Mouse (Mus musculus): ENCODE measurements at regions not wholly inside any gene's neighbourhood (a gene's known extent, or its start where the extent isn't known, plus 50 kb on each side); places are given as distances from the start of the nearest gene placed in this dataset.
A peak's percentile ranks its signal among the peaks of the same experiment; 100 is the strongest.

DNA sequence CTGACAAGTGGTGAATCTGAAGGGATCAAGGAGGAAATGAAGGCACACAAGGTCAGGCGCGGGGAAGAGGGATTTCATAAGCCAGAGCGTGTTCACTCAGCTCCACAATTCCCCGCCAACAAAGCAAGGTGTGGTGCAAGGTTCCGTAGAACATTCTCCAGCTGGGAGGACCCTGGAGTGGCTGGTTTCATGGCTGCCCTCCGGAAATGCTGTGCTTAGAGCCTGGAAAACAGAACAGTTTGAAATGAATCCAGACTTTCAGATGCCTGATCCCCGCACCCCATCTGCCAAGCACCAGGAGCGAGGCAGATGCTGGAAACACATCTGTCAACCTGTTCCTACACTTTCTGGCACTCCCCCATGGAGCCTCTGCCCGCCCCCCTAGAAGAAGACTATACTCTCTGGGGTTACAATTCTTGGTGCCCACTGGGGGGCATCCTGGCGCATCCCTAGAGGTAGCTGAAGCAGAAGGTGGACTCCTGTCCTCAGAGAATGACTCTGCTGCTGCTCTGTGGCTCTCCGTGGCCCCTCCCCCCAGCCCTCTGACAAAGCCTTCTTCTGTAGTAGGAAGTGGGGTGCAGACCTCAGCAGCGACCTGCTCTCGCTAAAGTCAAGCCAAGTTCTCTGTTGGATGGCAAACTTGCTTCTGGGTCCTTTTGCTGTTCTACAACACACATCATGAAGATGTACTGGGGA is 54.5 kb upstream of the Mafb start:
- peak; percentile 19 for DNase-seq

DNA sequence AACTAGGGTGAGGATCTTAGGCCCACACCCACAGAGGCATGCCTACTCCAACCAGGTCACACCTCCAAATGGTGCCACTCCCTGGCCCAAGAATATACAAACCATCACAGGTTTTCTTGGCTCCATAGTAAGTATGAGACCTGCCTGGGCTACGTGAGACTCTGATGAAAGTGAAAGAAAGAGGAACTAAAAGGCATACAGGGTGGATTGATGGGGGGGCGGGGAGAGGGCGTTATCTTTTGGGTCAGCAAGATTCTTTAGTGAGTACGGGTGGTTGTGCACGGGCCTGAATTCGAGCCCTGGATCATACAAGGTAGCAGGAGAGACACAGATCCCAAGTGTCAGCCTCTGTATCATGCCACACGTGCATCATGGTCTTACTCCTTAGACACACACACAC is 57.6 kb upstream of the Mafb start:
- DNase-seq = no peak

DNA sequence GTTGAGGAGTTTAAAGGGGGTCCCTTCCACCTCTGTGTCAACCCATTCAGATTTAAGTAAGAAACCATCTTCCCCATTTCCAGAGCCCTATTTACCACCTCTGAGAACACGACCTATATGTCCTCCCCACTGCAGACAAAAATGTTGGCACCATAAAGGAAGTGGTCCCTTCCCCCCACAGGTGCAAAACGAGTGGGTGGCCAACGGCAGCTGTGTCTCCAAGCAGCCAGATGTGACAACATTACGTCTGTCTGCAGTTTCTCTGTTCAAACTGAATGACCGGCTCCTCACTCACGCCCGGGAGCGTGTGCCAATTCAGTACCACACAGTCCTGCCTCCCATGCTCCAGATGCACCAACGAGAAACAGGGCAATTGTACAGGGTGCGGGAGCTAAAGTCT is 60.6 kb upstream of the Mafb start:
- DNase-seq = no peak

DNA sequence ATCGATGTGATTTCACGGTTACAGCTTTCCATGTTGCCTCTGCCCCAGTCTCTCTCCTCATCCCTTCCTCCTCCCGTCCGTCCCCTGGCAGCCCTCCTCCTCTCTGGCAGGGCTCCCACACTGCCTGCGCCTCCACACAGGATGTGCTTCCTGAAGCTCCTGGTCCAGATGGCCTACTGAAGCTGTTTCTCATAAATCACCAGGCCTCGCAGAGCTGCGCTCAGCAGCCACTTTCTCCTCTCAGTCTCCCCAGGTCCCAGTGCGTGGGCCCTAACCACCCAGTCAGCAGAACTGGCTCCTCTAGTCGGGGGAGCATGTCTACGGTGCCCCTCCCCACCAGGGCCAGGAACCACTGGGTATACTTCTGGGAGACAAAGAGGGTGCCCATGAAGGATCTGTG is 66.4 kb upstream of the Mafb start:
- DNase-seq = no peak

DNA sequence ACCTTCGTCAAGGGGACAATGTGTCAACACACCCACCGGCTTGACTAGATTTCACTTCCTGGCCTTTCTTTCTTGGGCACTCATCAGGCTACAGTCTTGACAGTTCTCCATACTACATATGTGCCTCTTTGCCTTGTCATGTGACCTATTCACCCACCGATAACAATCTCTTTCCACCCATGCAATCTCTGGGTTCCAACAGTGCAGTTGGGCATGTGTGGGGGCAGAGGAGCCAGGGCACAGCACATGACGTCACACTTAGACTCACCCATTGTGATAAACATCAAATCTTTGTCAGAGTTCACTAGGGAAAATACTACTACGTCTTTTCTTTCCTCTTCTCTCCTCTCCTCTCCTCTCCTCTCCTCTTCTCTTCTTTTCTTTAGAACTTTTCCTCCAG is 67.8 kb upstream of the Mafb start:
- no peak for DNase-seq

DNA sequence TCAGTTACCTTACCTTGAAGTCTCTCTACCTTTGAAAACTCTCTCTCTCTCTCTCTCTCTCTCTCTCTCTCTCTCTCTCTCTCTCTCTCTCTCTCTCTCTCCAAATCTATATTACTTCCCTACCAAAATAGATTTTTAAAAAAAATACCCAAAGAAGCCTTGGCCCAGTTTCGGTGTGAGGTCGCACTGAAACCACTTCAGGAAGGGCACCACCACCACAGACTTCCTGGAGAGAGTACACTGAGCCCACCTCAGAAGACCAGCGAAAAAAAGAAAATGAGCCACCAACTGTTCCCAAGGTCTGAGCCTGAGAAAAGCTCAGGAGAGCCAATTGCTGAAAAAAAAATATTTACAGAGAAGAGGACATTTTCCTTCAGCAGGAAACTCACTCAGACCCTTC is 68.8 kb upstream of the Mafb start:
- no peak for DNase-seq

DNA sequence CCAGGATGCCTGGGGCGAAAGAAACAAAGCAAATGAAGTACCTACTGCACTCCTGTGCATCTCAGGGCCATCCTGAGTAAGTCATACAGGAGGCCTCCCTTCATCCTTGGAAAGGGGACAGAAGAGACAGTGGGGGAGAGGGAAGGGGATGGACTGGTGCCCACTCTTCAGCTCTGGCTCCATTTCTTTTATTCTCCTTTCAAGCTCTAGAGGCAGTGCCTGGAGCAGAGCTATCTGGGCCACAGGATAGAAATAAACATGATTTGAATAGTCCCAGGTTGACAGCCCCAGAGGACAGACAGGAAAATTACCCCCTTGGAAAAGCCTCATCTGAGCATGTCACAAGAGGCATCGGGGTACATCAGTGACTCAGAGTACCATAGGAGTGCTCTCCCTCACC is 72.2 kb upstream of the Mafb start:
- DNase-seq = no peak

DNA sequence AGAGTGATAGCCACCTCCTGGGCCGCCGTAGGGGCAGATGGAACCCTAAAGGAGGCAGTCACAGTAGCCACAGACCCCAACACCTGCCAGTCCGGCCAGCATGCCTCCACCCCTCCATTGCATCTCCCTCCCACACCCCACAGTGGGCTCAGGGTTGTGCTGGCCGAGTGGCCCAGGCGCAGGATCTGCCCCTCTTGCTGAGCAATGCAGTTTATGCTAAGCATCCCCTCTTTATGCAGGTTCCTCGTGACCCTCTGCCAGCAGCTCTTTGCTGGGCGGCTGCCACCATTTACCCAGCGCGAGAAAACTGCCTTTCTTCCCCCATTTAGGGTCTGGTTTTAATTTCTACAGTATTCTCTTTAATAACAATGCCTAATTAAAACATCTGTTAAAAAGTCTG is 73.4 kb upstream of the Mafb start:
- no peak for DNase-seq

DNA sequence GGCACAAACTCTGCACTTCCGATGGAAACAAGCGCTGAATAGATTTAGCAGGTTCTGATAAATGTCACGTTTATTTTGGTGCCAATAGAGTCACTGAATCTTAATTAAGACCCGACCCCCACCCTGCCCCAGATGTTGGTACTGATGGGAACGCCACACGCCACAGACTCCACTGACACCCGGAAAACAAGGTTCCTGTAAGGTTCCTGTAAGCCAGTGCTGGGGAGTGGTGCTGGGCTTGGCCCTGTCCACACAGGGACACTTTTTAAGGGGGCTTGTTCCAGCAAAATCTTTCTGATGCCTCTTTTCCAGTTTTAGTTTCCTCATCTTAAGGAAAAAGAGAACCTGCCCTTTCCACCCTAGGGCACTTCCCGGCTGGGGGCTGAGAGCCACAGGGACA is 84.2 kb upstream of the Mafb start:
- DNase-seq = no peak

DNA sequence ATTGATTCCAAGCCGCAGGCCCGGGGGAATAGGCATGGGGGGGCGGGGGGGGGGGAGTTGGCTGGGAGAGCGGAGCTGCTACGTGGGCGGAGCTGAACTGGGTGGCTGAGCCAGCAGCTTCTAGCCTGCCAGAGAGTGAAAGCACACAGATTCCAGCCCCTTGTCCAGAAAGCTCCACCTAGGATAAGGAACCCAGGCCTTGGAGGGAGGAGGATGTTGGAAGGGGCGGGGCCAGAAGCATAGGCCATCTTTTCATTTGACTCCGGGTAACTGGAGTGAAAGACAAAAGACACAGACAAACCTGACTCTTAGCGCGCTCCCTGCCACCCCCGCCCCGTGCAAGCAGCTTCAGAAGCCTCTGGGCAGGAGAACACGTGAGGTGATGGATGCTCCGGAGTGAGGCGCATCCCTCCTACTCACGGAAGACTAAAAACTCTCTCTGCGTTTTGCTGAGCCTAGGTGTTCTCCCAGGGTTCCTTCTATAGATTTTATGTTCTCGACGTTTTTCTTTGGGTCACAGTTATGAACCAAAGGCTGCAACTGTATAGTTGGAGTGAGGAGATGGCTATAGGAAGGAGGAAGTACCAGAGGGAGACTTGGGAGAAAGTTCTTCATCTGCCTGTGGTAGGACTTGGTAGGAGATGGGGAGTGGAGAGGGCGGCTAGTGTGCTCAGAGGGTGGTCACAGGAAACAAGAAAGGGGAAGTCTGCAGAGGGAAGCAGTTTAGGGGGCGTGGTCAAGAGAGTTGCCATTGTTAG is 84.8 kb upstream of the Mafb start:
- DNase-seq = peak; percentile 80

DNA sequence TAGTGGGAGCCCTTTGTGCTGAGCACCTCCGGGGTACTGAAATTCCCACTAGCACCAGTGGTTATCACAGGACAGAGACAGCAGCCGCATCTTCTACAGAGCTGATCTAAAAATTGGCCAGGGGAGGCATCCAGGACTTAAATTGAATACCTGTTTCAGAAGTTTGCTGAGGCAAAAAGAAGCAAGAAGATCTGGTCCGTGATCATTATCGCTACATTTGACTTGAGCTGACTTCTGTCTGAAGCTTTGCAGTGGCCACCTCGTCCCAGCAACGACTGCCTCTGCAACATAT is 85.3 kb upstream of the Mafb start:
- no peak for DNase-seq

DNA sequence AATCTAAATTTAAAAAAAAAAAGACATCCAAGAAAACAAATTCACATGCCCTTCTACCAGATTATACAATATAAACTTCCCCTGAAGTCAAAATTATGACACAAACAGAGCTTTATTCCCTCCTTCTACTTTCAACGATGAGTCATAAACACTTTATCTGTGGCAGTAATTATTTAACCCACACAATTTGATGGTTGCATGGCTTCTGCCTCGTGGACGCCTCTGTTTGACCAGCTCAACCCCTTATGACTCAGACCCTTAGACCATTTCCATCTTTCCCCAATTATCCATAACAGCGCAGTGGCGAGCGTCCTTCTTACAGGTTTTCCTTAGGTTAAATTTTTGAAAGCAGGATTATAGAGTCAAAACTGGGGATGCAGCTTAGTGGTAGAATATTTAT is 85.9 kb upstream of the Mafb start:
- no peak for DNase-seq

DNA sequence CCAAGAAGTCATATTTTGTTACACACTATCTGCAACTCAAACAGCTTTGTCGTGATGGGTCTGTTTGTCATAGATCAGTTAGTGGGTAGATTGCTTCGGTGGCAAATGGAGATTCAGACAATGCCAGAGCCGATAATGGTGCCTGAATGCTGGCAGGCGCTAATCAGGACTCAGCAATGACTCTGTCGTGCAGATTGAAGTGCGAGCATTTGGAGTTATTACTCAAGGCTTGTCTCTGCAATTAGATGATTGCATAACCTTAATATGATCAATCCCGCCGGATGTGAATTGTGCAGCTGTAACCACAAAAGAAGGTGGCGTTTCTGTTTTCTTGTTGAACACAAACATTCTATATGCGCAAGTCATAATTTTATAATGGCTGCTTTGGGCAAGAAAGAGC is 88.8 kb upstream of the Mafb start:
- no peak for DNase-seq

DNA sequence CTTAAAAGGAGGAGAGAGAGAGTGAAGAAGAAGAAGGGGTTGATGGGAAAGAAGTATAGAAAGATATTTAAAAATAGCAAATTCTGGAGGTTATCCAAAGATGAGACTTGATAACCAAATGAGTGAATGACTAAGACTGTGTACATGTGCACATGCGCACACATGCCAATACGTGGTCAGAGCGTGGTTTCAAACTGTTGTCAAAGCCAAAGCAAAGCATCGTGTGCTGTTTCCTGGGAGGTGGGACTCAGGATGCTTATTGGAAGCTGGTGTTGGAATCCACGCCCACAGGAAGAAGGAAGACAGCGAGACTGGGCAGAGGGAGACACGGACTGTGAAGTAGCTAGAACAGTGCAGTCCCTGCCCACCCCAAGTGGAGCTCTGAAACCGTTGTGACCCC is 89.8 kb upstream of the Mafb start:
- DNase-seq = no peak

DNA sequence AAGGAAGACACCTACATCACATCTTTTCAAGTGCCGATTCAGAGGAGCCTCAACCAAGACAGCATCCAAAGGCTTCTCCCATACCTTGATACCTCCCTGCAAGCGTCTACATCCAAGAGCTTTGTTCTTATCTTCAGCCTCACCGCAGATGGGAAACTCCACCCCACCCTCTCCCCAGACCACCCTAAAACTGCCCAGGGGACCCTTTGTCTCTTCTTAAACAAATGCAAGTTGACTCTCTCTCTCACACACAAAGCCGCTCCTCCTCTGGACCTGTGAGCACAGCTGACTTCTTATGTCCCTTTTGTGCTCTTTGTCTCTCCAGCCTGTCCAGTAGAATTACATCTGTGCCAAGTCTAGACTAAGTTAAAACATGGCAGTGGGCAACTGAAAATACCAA is 104.7 kb upstream of the Mafb start:
- DNase-seq = no peak

DNA sequence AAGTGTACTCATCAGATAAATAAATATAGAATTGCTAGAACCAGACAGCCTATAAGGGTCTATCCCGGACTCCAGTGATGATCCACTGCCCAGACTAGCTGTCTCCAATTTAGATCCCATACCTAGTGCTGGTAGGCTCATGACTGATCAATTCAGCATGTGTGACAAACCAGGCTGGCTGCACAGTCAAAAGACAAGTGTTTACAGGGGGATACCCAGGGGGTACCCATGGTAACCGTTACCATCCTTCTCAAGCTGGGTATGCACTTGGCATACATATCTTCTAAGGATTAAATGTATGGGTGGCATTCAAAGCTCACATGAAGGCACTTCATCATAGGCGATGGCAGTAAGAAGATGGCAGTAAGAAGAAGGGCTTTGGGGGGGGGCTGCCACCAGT is 109.3 kb upstream of the Mafb start:
- DNase-seq = no peak

DNA sequence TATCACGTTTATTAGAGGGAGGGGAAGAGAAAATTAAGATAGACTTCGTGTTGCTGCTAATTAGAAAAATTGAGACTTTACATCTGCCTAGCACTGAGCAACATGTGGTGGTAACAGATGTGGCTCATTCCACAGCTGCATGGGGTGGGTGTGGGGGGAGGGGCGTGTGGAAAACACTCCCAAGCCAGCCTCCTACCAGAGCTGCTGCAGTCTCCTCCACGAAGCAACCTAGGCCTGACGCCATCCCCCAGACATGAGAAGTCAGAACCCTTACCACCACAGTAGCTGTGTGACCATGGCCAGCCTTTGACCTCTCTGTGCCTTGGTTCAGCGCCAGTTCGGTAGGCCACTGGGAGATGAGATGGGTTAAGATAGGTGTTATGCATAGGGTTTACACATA is 112.4 kb upstream of the Mafb start:
- no peak for DNase-seq

DNA sequence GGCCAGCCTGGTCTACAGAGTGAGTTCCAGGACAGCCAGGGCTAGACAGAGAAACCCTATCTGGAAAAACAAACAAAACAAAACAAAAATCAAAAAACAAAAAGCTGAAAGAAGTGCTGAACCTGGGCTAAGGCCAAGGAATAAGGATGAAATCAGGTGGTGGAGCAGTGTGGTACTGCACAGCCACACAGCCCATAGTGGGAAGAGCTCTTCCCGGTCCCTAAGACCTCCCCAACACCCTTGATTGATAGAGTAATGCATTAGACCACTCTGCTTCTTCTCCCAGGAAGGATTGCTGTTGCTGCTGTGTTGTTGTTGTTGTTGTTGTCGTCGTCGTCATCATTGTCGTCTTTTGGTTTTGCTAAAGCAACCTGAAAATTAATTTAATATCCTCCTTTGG is 118.2 kb upstream of the Mafb start:
- no peak for DNase-seq

DNA sequence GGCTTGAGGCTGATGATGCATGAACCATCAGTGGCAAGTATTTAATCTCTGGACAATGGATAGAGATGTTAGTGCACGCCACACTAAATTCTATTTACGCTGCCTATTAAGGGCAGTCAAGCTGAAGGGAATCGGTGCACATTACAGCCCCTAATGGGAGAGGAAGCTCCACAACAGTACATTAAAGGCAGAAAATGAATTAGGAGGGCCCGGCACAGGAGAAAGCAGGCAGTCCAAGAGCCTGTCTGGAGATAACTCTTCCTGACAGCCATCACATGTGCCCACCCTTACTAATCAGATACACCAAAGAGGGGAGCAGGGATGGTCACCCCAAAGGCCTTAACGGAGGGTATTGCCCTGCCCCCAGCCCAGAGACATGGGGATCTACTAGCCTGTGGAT is 118.7 kb upstream of the Mafb start:
- peak; percentile 92 for DNase-seq

DNA sequence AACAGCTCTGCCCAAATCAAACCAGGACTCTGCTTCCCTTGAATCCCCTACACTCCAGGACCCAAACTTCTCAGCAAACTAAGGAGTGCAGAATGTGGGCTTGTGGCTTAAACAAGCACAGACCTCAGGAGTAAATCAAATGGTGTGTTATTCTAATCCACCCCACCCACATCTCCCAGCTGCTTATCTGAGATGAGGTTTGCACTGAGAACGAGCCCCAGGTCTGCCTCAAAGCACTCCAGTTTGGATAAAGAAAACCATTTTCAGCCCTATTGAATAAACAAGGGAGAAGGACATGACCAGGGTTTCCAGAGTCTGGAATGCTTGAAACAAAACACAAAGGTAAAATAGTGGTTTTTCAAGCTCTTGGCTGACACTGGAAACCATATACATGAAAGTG is 132.9 kb upstream of the Mafb start:
- no peak for DNase-seq

DNA sequence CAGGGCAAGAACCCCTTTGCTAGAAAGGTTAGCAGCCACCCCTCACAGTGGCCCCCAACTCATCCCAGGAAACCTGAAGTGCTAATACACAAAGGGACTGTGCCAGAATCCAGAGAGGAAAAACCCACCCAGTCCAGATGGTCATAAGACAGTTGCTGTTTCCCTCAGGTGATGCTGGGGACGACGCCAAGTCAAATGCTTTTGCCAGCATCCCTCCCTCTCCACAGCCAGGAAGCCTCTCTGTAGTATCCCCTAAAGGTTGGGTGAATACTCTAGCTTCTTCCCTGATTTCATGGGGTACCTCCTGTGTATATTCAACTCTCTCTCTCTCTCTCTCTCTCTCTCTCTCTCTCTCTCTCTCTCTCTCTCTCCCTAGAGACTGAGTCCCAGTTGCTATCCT is 136.0 kb upstream of the Mafb start:
- no peak for DNase-seq

DNA sequence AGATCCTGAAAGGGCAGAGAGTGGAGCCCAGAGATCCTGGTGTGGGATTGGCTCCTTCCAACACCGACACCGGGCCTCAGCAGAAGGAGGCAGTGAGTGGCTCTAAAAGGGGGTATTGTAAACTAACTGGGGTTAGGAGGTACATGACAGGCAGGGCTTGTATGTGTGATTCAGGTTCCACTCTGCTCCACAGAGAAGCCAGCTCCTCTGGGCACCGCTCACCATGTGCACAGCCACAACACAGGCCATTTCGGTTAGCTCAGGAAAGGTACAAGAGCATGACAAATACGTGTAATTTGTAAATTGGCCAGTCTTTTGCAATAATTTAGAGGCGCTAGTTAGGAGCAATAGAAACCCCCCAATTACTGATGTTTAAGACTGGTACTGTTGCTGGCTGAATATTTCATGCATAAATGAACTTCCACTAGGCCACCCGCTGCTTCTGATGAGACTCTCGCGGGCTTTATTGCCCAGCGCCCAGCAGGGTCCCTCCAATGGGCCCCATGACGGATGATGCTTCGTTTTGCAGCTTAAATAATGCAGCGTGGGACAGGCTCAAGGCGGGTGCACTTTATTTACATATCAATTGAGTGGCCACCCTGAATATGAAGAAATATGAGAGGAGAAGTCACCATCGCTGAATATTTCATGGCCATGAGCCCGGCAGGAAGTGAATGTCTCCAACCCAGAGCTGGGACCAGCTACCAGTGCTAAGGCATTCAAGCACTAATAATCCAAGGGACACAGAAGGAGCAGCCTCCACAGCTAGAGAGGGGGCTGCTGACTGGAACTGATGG is 136.9 kb upstream of the Mafb start:
- peak; percentile 74 for DNase-seq

DNA sequence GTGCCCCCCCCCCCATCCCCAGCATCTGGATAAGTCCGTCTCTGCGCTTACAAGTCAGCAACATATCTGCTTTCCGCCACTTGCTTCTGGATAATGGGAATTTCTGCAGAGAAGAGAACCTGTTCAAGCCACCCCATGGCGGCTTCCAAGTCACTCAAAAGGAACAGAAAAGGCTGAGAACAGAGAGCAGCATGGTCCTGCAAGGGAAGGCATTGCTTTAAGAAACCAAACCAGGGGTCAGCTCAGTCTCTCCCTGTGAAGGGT is 137.5 kb upstream of the Mafb start:
- no peak for DNase-seq

DNA sequence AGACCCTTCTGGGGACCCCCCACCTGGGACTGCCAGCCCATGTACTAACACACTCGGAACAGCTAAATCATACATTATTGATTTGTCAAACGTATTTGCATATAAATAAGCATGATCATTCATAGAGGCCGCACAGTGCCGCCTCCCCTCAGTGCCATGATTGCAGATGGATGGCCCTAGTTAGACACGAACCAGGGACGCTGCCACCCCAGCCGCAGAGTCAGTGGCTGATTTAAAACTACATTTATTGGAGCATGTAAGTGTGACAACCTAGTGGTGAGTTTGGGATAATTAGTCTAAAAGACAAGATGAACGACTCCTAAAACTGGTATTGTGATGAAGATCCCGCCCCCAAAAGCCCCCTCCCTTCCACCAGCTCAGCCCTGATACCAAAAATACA is 138.3 kb upstream of the Top1 start:
- no peak for DNase-seq
